Mouse (Mus musculus): ENCODE data around the gene Fus. TPM values are rescaled to one million over a fixed set of nuclear protein-coding genes. Genes with fewer than 3 reads are reported as not detected.

Gene Fus
- polyA plus RNA-seq, 1 experiment from 2014 or later = 283 TPM

DNA sequence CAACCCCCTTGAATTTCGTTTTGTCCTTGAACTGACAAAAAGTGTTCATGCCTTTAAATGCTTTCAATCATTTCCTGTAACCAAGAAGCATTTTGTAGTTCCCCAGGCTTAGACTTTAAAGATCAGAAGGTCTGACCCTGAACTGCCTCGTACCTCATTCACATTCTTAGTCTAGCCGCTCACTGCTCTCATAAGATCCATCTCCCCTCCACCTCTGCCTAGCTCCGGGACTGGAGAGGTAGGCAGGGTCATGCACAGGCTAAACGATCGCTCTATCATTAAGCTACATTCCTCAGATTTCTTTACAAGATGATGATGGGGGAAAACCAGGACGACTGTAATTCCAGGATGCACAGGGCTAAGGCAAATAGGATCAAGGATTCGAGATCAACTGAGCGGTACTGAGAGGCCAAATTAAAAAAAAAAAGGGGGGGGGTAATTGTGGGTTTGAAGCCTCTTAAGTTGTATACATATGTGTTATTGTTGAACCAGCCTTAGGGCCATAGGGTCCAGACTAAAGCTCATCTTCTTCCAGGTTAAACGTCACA is 812 bp upstream of the Fus start:
- peak overlapping the region; percentile 99 for H3K27ac ChIP-seq (ENCODE audit: low read length)
- 9% methylated on average over 10 of the region's 10 CpGs for WGBS
- H3K36me3 ChIP-seq (ENCODE audit: control insufficient read depth, insufficient read depth, low read length) = peaks cover 10% of the 10 kb centered on the region
- H3K4me1 ChIP-seq (ENCODE audit: control insufficient read depth, insufficient read depth, low read length) = peaks cover 27% of the 10 kb centered on the region
- H3K9ac ChIP-seq (ENCODE audit: low read depth, low read length) = peak overlapping the region; percentile 98
- ATAC-seq = peak; percentile 25; the same call in 1 of the 2 replicates
- no peaks in the 10 kb centered on the region for H3K9me3 ChIP-seq (replicated peaks; ENCODE audit: control insufficient read depth, low read length, poor library complexity, severe bottlenecking)
- H3K4me2 ChIP-seq (ENCODE audit: low read length) = peak overlapping the region; percentile 64
- H3K27me3 ChIP-seq (ENCODE audit: control insufficient read depth, insufficient read depth, low read depth, low read length) = no peaks in the 10 kb centered on the region
- H3K4me3 ChIP-seq (ENCODE audit: low read depth, low read length) = peak overlapping the region; percentile 95

DNA sequence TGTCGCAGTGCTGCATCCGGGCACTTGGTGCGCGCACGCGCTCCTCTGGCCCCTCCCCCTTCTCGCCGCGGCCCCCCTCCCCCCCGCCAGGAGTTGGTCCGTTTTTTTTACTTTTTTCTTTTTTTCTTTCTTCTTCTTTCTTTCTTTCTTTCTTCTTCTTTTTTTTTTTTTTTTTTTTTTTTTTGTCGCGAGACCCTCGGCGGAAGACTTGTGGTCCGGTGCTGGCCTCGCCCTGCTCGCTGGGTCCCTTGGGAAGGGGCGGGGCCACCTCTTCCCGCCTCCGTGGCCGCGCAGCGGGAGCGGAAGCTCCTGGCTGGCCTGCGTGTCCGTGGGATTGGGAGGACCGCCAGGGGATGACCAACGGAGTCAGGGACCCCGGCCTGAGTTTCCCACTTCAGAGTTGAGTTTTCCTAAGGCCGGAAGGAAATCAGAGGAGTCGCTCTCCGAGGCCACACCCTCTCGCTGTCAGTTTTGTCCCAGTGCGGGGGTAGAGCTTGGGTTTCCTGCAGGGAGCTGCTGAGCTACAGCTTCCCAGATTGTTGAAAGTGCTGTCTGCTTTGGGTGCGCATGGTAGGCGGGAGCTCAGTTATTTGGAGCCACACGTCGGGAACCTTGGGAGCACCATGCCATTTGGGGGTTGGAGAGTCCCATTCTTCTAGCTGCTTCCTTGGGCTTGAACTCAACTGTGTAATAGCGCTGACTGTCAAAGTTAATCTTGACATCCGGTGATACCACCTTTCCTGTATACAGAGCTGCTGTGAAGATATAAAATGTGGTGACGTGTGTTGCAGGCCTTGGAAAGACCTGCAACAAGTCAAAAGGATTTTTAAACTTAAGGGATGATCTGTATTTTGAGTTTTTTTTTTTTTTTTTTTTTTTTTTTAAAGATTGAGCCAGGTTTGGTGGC is 918 bp downstream of the Fus start:
- peak overlapping the region; percentile 96 for H3K4me2 ChIP-seq (ENCODE audit: low read length)
- peak overlapping the region; percentile 99 for H3K27ac ChIP-seq (ENCODE audit: low read length)
- peak overlapping the region; percentile 95 for H3K4me3 ChIP-seq (ENCODE audit: low read depth, low read length)
- peaks cover 27% of the 10 kb centered on the region for H3K4me1 ChIP-seq (ENCODE audit: control insufficient read depth, insufficient read depth, low read length)
- WGBS = under 1% methylated on average over 38 of the region's 42 CpGs
- peaks cover 21% of the 10 kb centered on the region for H3K36me3 ChIP-seq (ENCODE audit: control insufficient read depth, insufficient read depth, low read length)
- H3K9me3 ChIP-seq (replicated peaks; ENCODE audit: control insufficient read depth, low read length, poor library complexity, severe bottlenecking) = no peaks in the 10 kb centered on the region
- peak; percentile 50; the same call in 1 of the 2 replicates for ATAC-seq
- H3K27me3 ChIP-seq (ENCODE audit: control insufficient read depth, insufficient read depth, low read depth, low read length) = no peaks in the 10 kb centered on the region
- peak overlapping the region; percentile 98 for H3K9ac ChIP-seq (ENCODE audit: low read depth, low read length)

DNA sequence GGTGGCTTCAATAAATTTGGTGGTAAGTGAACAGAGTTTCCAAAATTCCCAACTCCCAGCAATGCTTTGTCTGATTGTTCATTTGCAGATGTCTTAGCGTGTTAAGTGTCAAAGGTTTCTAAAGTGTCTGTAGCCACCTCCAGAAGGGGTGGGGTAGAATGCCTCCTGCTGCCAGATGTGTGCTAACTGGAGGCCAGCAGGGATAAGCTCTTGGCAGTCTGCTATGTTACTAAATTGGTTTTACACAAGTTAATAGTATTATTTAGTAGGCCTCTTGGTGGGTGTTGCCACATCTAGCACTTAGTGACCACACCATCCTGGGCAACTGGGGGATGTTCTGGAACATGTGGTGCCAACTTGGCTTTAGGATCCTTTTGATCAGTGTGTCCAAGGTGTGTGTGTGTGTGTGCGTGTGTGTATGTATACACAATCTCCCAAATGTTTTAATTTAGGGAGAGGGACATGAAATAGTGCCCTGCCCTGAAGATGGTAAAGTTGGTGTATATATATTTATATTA is 7.2 kb downstream of the Fus start:
- H3K4me1 ChIP-seq (ENCODE audit: control insufficient read depth, insufficient read depth, low read length) = peaks cover 8% of the 10 kb centered on the region
- 95% methylated on average over 2 of the region's 2 CpGs for WGBS
- H3K9ac ChIP-seq (ENCODE audit: low read depth, low read length) = no peak overlapping the region
- H3K36me3 ChIP-seq (ENCODE audit: control insufficient read depth, insufficient read depth, low read length) = peaks cover 59% of the 10 kb centered on the region
- H3K4me2 ChIP-seq (ENCODE audit: low read length) = no peak overlapping the region
- no peaks in the 10 kb centered on the region for H3K9me3 ChIP-seq (replicated peaks; ENCODE audit: control insufficient read depth, low read length, poor library complexity, severe bottlenecking)
- H3K27ac ChIP-seq (ENCODE audit: low read length) = no peak overlapping the region
- ATAC-seq = no peak
- no peak overlapping the region for H3K4me3 ChIP-seq (ENCODE audit: low read depth, low read length)
- H3K27me3 ChIP-seq (ENCODE audit: control insufficient read depth, insufficient read depth, low read depth, low read length) = no peaks in the 10 kb centered on the region

DNA sequence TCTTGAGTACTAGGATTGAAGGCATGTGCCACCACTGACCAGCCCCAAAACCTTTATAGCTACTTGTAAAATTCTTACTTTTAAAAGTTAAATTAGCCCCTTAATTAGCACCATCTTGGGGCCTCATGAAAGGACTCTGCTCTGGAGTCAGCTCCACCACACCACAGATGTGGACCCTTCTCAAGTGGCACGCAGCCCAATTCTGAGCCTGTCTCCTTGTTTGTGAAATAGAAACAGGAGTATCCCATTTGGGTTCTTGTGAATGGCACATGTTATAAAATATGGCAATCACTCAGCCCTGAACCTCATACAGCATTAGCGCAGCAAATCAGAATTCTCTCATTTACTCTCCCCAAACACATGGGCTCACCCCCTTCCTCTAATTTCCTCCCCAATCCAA is 11.6 kb downstream of the Fus start:
- H3K4me3 ChIP-seq (ENCODE audit: low read depth, low read length) = no peak overlapping the region
- H3K9ac ChIP-seq (ENCODE audit: low read depth, low read length) = no peak overlapping the region
- no peak for ATAC-seq
- H3K4me2 ChIP-seq (ENCODE audit: low read length) = no peak overlapping the region
- no peaks in the 10 kb centered on the region for H3K9me3 ChIP-seq (replicated peaks; ENCODE audit: control insufficient read depth, low read length, poor library complexity, severe bottlenecking)
- H3K27me3 ChIP-seq (ENCODE audit: control insufficient read depth, insufficient read depth, low read depth, low read length) = no peaks in the 10 kb centered on the region
- H3K36me3 ChIP-seq (ENCODE audit: control insufficient read depth, insufficient read depth, low read length) = peaks cover 73% of the 10 kb centered on the region
- 99% methylated on average over 2 of the region's 2 CpGs for WGBS
- H3K4me1 ChIP-seq (ENCODE audit: control insufficient read depth, insufficient read depth, low read length) = no peaks in the 10 kb centered on the region
- no peak overlapping the region for H3K27ac ChIP-seq (ENCODE audit: low read length)

DNA sequence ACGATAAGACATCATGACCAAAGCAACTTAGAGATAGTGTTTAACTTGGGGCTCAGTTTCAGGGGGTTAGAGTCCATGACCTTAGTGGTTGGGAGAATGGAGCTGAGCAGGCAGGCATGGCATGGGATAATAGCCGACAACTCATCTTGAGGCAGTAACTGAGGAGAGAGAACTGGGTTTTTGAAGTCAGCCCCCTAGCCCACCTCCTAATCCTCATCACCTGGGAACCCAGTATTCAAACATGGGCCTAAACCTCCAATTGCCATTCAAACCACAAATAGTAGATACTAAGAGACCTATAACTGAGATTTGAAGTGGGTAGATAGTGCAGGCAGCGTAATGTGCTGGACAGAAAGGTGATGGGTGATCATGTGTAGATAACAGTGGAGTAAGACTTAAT is 13.3 kb downstream of the Fus start:
- Histone ChIP-seq H3K9ac (ENCODE audit: low read depth, low read length) (no peak overlapping the region), H3K36me3 (ENCODE audit: control insufficient read depth, insufficient read depth, low read length) (peaks cover 65% of the 10 kb centered on the region), H3K9me3 (replicated peaks; ENCODE audit: control insufficient read depth, low read length, poor library complexity, severe bottlenecking) (no peaks in the 10 kb centered on the region), H3K4me3 (ENCODE audit: low read depth, low read length) (no peak overlapping the region), H3K4me1 (ENCODE audit: control insufficient read depth, insufficient read depth, low read length) (no peaks in the 10 kb centered on the region), H3K27ac (ENCODE audit: low read length) (no peak overlapping the region), H3K27me3 (ENCODE audit: control insufficient read depth, insufficient read depth, low read depth, low read length) (no peaks in the 10 kb centered on the region), H3K4me2 (ENCODE audit: low read length) (no peak overlapping the region)
- WGBS = 97% methylated on average over 3 of the region's 3 CpGs
- ATAC-seq = no peak

DNA sequence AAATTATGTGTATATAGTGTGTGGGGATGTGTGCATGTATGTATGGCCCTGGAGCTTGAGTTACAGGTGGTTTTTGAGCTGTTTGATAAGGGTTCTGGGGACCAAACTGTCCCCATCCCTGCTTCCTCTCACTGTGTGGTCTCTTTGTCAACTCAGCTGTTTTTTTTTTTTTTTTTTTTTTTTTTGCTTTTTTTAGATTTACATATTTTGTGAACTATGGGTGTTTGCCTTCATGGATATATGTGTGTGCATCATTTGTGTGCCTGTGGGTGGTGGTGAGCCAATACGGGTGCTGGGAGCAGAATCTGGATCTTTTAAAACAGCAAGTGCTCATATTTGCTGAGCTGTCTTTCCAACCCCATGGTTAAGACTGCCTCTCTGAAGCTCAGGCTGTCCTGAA is 21.6 kb downstream of the Fus start:
- no peaks in the 10 kb centered on the region; the same call in 1 of the 2 replicates for H3K4me1 ChIP-seq (ENCODE audit: control insufficient read depth, insufficient read depth, low read length)
- H3K27ac ChIP-seq (ENCODE audit: low read length) = no peak overlapping the region
- no peak overlapping the region for H3K9ac ChIP-seq (ENCODE audit: low read depth, low read length)
- no peak for ATAC-seq
- H3K4me3 ChIP-seq (ENCODE audit: low read depth, low read length) = no peak overlapping the region
- H3K4me2 ChIP-seq (ENCODE audit: low read length) = no peak overlapping the region
- peaks cover 15% of the 10 kb centered on the region for H3K36me3 ChIP-seq (ENCODE audit: control insufficient read depth, insufficient read depth, low read length)
- WGBS = 82% methylated on average over 1 of the region's 1 CpGs
- H3K27me3 ChIP-seq (ENCODE audit: control insufficient read depth, insufficient read depth, low read depth, low read length) = no peaks in the 10 kb centered on the region
- H3K9me3 ChIP-seq (replicated peaks; ENCODE audit: control insufficient read depth, low read length, poor library complexity, severe bottlenecking) = no peaks in the 10 kb centered on the region

DNA sequence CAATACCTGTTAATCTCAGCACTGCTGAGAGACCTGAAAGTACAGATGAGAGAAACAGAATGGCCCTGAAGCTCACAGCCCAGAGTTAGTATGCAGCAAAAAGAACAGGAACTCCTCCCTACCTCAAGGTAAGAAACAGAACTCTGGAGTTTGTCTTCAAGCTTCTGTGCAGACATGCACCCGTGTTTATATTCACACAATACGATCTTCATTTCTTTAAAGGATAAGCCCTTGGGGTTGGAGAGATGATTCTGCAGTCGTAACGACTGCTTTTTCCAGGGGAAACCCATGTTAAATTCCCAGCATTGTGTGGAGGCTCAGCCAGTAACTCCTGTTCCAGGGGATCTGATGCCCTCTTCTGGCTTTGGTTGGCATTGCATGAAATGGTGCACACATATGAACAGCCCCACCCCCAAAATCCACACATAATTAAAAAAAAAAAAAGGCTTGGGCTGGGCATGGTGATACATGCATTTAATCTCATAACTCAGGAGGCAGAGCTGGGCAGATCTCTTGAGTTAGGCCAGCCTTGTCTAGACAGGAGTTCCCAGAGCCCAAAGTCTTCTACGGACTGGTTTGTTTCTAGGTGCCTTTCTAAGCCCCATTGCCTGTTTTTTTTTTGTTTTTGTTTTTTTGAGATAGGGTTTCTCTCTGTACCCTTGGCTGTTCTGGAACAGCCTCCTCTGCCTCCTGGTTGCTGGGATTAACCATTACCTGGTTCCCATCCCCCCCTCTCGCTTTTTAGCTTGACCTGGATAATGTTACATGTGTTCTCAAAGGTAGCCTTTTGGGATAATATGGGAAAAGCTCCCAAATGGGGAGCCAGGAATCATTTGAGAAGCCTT is 24.6 kb downstream of the Fus start:
- Histone ChIP-seq H3K27me3 (ENCODE audit: control insufficient read depth, insufficient read depth, low read depth, low read length) (no peaks in the 10 kb centered on the region), H3K36me3 (ENCODE audit: control insufficient read depth, insufficient read depth, low read length) (peaks cover 6% of the 10 kb centered on the region), H3K4me3 (ENCODE audit: low read depth, low read length) (no peak overlapping the region), H3K27ac (ENCODE audit: low read length) (no peak overlapping the region), H3K9ac (ENCODE audit: low read depth, low read length) (no peak overlapping the region), H3K9me3 (replicated peaks; ENCODE audit: control insufficient read depth, low read length, poor library complexity, severe bottlenecking) (no peaks in the 10 kb centered on the region), H3K4me2 (ENCODE audit: low read length) (no peak overlapping the region), H3K4me1 (ENCODE audit: control insufficient read depth, insufficient read depth, low read length) (no peaks in the 10 kb centered on the region; the same call in 1 of the 2 replicates)
- 53% methylated on average over 6 of the region's 6 CpGs for WGBS
- no peak for ATAC-seq

DNA sequence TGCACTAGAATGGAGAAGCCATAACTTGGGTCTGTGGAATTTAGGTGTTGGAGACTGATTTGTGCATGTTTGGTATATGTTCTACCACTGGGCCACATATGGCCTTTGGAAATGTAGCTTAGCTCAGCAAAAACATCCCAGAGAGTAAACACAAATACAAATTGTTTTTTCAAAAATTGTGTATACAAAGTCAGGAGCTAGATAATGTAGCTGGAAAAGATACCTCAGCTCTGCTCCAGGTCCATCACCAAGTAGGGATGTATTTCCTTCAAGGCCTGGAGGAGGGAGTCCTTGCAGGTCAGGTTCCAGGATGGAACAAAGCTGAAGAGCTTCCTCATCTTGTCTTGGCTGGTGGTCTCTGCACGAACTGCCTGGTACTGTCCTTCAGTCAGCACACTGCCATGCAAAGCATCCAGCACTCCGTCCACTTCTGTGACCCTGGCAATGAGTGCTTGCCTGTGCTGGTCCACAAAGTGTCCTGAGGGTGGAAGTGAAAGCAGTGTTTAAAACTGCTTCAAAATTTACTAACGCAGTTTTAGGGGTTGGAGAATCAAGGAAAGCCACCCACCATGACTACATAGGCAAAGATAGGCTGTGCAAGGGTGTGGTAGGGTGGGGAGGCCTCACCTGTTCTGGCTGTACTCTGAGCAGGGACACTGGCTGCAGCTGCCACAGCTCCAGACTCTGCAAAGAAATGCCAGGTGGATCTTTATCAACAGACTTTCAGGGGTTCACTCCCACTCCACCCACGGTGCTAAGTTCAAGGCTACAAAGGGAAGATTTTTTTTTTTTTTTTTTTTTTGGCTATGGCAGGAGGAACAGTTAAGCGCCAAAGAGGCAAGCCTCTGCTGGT is 25.5 kb downstream of the Fus start:
- Histone ChIP-seq H3K4me3 (ENCODE audit: low read depth, low read length) (no peak overlapping the region), H3K27ac (ENCODE audit: low read length) (no peak overlapping the region), H3K36me3 (ENCODE audit: control insufficient read depth, insufficient read depth, low read length) (peaks cover 6% of the 10 kb centered on the region), H3K4me2 (ENCODE audit: low read length) (no peak overlapping the region; the same call in 1 of the 2 replicates), H3K9ac (ENCODE audit: low read depth, low read length) (no peak overlapping the region), H3K27me3 (ENCODE audit: control insufficient read depth, insufficient read depth, low read depth, low read length) (no peaks in the 10 kb centered on the region), H3K4me1 (ENCODE audit: control insufficient read depth, insufficient read depth, low read length) (no peaks in the 10 kb centered on the region; the same call in 1 of the 2 replicates), H3K9me3 (replicated peaks; ENCODE audit: control insufficient read depth, low read length, poor library complexity, severe bottlenecking) (no peaks in the 10 kb centered on the region)
- WGBS = 52% methylated on average over 5 of the region's 5 CpGs
- 0 out of 2 replicates have a peak, but pooled peaks have one; percentile 25 for ATAC-seq

All from midbrain, embryonic 16.5 days (tissue).